Mouse (Mus musculus) intestine, postnatal 0 days (tissue): ENCODE results near the gene Htr6. TPM values are rescaled to one million over a fixed set of nuclear protein-coding genes. Genes with fewer than 3 reads are reported as not detected.

Experiments
- ATAC-seq: fragments of 200-750 bp; cut with Nextera tagmentation; 2 replicates; pipeline ENCODE4 v1.8.0; 2017; ENCODE audit warnings: mild to moderate bottlenecking, moderate TSS enrichment, moderate library complexity
- H3K27ac ChIP-seq: fragments of 300-500 bp; sonication (generic); 2 replicates; pipeline ENCODE4 v1.5.1; 2014; ENCODE audit warnings: mild to moderate bottlenecking, low read depth, low read length, moderate library complexity
- H3K27me3 ChIP-seq: fragments of 300-500 bp; sonication (generic); replicated peaks from 2 replicates; pipeline ENCODE4 v1.6.1; 2014; ENCODE audit warnings: low read length, mixed read lengths; ENCODE audit not compliant: control insufficient read depth, insufficient read depth
- H3K36me3 ChIP-seq: fragments of 300-500 bp; sonication (generic); 2 replicates; pipeline ENCODE4 v1.6.1; 2014; ENCODE audit warnings: mild to moderate bottlenecking, moderate library complexity; ENCODE audit not compliant: control insufficient read depth, insufficient read depth
- H3K4me1 ChIP-seq: fragments of 300-500 bp; sonication (generic); replicated peaks from 2 replicates; pipeline ENCODE4 v1.6.1; 2014; ENCODE audit warnings: antibody characterized with exemption, low read length, mixed read lengths; ENCODE audit not compliant: control insufficient read depth, insufficient read depth
- H3K4me2 ChIP-seq: fragments of 300-500 bp; sonication (generic); replicated peaks from 2 replicates; pipeline ENCODE4 v1.6.1; 2014; ENCODE audit warnings: low read depth, mild to moderate bottlenecking, moderate library complexity
- H3K4me3 ChIP-seq: fragments of 300-500 bp; sonication (generic); 2 replicates; pipeline ENCODE4 v1.5.1; 2014; ENCODE audit warnings: low read depth, low read length
- H3K9ac ChIP-seq: fragments of 300-500 bp; sonication (generic); 2 replicates; pipeline ENCODE4 v1.6.1; 2014; ENCODE audit warnings: mild to moderate bottlenecking, low read depth, low read length
- H3K9me3 ChIP-seq: fragments of 300-500 bp; sonication (generic); 2 replicates; pipeline ENCODE4 v1.6.1; 2016; ENCODE audit warnings: mixed run types; ENCODE audit not compliant: control insufficient read depth
- CTCF ChIP-seq: sonication (generic); IDR thresholded peaks from 2 replicates; pipeline ENCODE4 v1.5.1; 2016; ENCODE audit warnings: low read depth, mild to moderate bottlenecking, control low read depth, antibody characterized with exemption, moderate library complexity
- WGBS: fragments of 180-500 bp; shearing (Covaris S2); extraction: QIAGEN DNeasy Blood & Tissue Kit; methylation state at CpG from one replicate; pipeline ENCODE4 v1.1.7; 2014; 5-methylcytosine and 5-hydroxymethylcytosine counted together
- polyA plus RNA-seq: library from polyadenylated mRNA; unstranded; fragments of >200 nt; fragmentation: Nextera tagmentation; extraction: Ambion mirVana; gene quantifications from 2 replicates; pipeline ENCODE4 v1.2.1, GENCODE M21; 2015

The Htr6 gene
- polyA plus RNA-seq, 1 experiment from 2014 or later, result not detected

DNA sequence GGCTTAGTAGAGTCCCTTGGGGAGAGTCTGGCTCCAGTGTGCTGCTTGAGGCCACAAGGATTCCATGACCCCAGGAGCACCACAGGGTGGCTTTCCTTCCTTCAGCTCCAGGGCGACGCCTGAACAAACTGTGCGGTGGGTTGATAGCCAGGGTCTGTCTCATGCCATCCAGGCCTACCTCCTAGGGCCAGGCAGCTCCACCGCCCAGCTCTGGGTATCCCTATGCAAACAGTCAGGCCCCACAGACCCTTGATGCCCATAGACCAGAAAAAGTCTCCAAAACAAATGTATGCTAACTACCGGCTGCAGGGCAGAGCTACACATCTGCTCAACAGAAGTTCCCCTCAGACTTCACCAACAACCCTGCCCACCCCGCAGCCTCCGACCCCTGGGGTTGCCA, 15.7 kb upstream of the Htr6 start:
- Histone ChIP-seq H3K9me3 (no peaks in the 10 kb centered on the region), H3K27me3 (0 out of 2 replicates have a peak, but pooled peaks cover 17% of the 10 kb centered on the region), H3K9ac (no peak overlapping the region), H3K36me3 (no peaks in the 10 kb centered on the region; the same call in 1 of the 2 replicates), H3K4me1 (peaks cover 8% of the 10 kb centered on the region; the same call in 1 of the 2 replicates), H3K4me3 (peak overlapping the region; percentile 15), H3K4me2 (peak overlapping the region; percentile 93), H3K27ac (no peak overlapping the region)
- ATAC-seq, result no peak
- WGBS, result 60% methylated on average over 7 of the region's 7 CpGs
- TF ChIP-seq CTCF, result no peak

DNA sequence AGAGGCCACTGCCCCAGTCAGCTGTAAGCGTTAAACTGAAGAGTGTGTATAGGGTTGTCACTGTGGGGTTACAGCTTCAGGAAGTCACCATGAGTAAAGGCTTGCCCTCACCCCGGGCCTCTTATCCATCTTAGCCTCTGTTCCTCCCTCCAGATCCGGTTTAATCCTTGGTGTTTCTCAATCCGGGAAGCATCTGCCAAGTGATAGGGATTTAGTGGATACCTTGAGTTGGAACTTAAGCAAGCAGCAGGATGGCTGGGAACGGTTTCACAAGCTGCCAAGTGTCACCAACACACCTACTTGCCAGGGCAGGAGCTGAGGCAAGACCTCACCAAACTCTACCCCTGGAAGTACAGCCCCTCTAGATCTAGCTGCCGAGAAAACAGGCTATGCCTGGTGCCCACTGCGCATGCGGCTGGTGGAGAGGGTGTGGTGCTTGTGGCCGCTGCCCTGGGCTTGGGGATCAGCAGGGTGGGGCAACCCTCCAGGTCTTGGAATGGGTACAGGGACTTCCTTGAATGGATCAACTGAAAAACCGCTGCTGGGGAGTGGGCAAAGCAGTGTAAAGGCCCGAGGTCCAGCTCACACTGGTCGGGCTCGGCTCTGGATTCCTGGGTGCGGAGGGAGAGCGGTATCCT, 15.1 kb upstream of the Htr6 start:
- peak overlapping the region; percentile 28; the same call in 1 of the 2 replicates for H3K9ac ChIP-seq
- TF ChIP-seq CTCF, result no peak
- no peak for ATAC-seq
- H3K4me1 ChIP-seq, result peaks cover 7% of the 10 kb centered on the region; the same call in 1 of the 2 replicates
- no peak overlapping the region for H3K27ac ChIP-seq
- peak overlapping the region; percentile 93 for H3K4me2 ChIP-seq
- WGBS, result 44% methylated on average over 15 of the region's 15 CpGs
- H3K4me3 ChIP-seq, result no peak overlapping the region
- no peaks in the 10 kb centered on the region for H3K9me3 ChIP-seq
- H3K36me3 ChIP-seq, result no peaks in the 10 kb centered on the region; the same call in 1 of the 2 replicates
- 0 out of 2 replicates have a peak, but pooled peaks cover 17% of the 10 kb centered on the region for H3K27me3 ChIP-seq

DNA sequence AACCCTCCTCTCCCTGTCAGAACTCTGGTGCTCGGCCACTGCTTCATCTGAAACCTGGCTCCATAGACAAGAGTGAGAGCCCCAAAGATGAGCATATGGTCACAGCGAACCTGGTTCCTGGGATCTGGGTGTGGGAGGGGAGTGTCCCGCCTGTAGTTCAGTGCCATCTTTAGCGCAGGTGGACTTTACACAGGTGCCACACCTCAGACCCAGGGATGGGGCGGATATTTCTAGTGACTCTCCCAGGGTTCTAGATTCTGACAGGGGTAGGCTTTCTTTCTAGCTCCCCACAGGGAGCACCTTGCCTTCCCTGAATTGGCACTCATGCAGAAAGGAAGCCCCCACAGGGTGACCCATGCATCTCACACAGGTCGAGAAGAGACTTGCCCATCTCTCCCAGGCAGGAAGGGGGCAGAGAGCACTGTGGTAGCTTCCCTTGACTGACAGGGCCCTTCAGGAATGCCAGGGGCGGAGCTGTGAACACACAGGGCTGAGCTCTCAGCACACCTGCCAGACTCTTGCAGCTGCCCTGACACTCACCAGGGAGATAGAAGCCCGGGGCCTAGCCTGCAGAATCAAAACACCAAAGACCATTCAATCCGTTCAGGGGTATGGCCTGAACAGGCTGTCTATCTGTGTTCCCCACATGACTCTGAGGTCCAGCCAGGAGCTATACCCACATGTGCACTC, 13.8 kb upstream of the Htr6 start:
- no peaks in the 10 kb centered on the region; the same call in 1 of the 2 replicates for H3K36me3 ChIP-seq
- H3K9ac ChIP-seq, result no peak overlapping the region
- 0 out of 2 replicates have a peak overlapping the region, but pooled peaks have one; percentile 9 for H3K4me2 ChIP-seq
- 0 out of 2 replicates have a peak, but pooled peaks cover 17% of the 10 kb centered on the region for H3K27me3 ChIP-seq
- WGBS, result 28% methylated on average over 9 of the region's 9 CpGs
- H3K9me3 ChIP-seq, result no peaks in the 10 kb centered on the region
- H3K4me1 ChIP-seq, result peaks cover 6% of the 10 kb centered on the region; the same call in 1 of the 2 replicates
- no peak overlapping the region for H3K27ac ChIP-seq
- TF ChIP-seq CTCF, result no peak; the same call in 1 of the 2 replicates
- no peak overlapping the region for H3K4me3 ChIP-seq
- peak; percentile 69 for ATAC-seq

DNA sequence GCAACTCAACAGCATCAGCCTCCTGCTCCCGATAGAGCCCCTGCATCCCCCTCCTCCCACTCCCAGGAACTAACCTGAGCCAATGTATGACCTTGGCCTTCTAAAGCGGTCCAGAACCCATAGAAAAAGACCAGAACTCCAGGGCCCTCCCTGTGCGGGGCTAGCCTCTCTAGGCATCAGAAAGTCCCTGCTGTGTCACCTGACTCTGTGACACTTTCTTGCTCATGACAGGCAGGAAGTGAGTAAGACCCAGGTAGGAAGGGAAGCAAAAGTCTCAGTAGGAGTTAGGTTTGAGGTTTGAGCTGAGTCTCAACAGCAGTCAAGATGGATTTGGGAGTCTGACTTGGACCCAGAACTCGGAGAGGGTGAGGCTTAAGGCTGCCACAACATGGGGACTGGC, 11.6 kb upstream of the Htr6 start:
- ATAC-seq, result no peak

DNA sequence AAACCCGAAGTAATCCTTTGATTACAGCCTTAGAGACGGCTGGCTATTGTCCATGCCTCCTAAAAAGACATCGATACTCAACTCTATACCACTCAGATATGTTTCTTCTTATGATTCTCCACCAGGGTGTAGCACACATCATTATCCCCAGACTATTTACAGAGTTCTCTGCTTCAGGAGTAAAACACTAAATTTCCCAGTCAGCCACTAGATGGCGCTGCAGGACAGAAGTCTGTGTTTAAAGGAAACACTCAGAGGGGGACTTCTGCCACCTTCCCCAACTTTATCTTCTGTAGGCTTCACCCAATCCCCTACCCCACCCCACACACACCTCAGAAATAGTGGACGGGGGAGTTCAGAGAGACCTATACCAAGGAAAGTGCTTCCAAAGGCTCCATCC, 10.7 kb upstream of the Htr6 start:
- no peak overlapping the region for H3K27ac ChIP-seq
- H3K9me3 ChIP-seq, result no peaks in the 10 kb centered on the region
- TF ChIP-seq CTCF, result peak; percentile 94
- peak; percentile 20; the same call in 1 of the 2 replicates for ATAC-seq
- H3K36me3 ChIP-seq, result no peaks in the 10 kb centered on the region; the same call in 1 of the 2 replicates
- no peak overlapping the region for H3K4me2 ChIP-seq
- no peak overlapping the region for H3K4me3 ChIP-seq
- no peak overlapping the region for H3K9ac ChIP-seq
- H3K27me3 ChIP-seq, result 0 out of 2 replicates have a peak, but pooled peaks cover 3% of the 10 kb centered on the region
- WGBS, result 12% methylated on average over 5 of the region's 5 CpGs
- H3K4me1 ChIP-seq, result peaks cover 8% of the 10 kb centered on the region; the same call in 1 of the 2 replicates

More for the DNA sequence above, 11.6 kb upstream of the Htr6 start:
- H3K9me3 ChIP-seq, result no peaks in the 10 kb centered on the region
- H3K27ac ChIP-seq, result no peak overlapping the region
- H3K4me2 ChIP-seq, result no peak overlapping the region
- no peak for TF ChIP-seq CTCF
- H3K4me3 ChIP-seq, result no peak overlapping the region
- no peaks in the 10 kb centered on the region; the same call in 1 of the 2 replicates for H3K36me3 ChIP-seq
- no peak overlapping the region for H3K9ac ChIP-seq
- H3K27me3 ChIP-seq, result 0 out of 2 replicates have a peak, but pooled peaks cover 11% of the 10 kb centered on the region
- peaks cover 8% of the 10 kb centered on the region; the same call in 1 of the 2 replicates for H3K4me1 ChIP-seq
- 83% methylated on average over 4 of the region's 4 CpGs for WGBS

DNA sequence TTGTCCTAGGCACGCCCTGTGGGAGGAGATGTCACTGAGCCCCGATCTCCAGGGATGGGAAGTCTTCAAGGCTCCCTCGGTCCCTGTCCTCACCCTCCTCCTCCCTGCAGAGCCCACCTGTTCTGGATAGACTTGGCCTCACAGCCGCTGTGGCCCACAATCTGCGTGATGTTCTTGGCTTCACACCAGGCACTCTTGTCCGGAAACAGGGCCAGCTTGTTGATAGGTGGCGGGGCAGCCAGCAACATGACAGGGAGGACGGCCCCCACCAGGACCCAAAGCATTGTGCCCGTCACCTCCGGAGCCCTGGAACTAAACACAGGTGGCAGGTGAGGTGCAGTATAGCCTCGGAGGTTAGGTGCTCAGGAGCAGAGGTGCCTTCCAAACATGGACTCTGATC, 10.0 kb upstream of the Htr6 start:
- H3K27ac ChIP-seq, result no peak overlapping the region
- 76% methylated on average over 11 of the region's 11 CpGs for WGBS
- H3K4me1 ChIP-seq, result peaks cover 8% of the 10 kb centered on the region; the same call in 1 of the 2 replicates
- H3K9me3 ChIP-seq, result no peaks in the 10 kb centered on the region
- no peak overlapping the region for H3K4me3 ChIP-seq
- H3K9ac ChIP-seq, result no peak overlapping the region
- no peaks in the 10 kb centered on the region for H3K27me3 ChIP-seq
- H3K36me3 ChIP-seq, result no peaks in the 10 kb centered on the region
- no peak overlapping the region for H3K4me2 ChIP-seq
- no peak for ATAC-seq
- TF ChIP-seq CTCF, result no peak
